Mouse (Mus musculus) spleen, adult 12 weeks (tissue): ENCODE results near the gene Olfr618.
"Not testable (repeated sequence)": the region's sequence is repeated elsewhere in the genome, so short reads cannot be mapped to it uniquely, and the experiment has no call there.

Source experiments
- DNase-seq: peaks from one replicate; pipeline ENCODE4 v3.0.0; 2022; ENCODE audit warnings: low spot score

Gene Olfr618

GRCm38 (mm10) chr7:103589803-103590202 is at the start of gene Olfr618:
TSS of gene Olfr618 (plus strand) at chr7:103590103.
- no peak for DNase-seq

- not testable (repeated sequence) for DNase-seq
Observed at GRCm38 (mm10) chr7:103542617-103543016, 47.3 kb upstream of the Olfr618 start, which contains the start of gene Olfr612. TSS of gene Olfr612 (minus strand) at chr7:103542717.

- DNase-seq, result no peak
Observed at GRCm38 (mm10) chr7:103547774-103548173, 42.1 kb upstream of the Olfr618 start, which contains the start of gene Olfr613. TSS of gene Olfr613 (plus strand) at chr7:103548074.

- no peak for DNase-seq
Observed at GRCm38 (mm10) chr7:103555779-103556178, 34.1 kb upstream of the Olfr618 start, which contains the start of gene Olfr615. TSS of gene Olfr615 (plus strand) at chr7:103556079.

- no peak for DNase-seq
Observed at GRCm38 (mm10) chr7:103569043-103569442, 20.9 kb upstream of the Olfr618 start, which contains the start of gene Olfr616. TSS of gene Olfr616 (minus strand) at chr7:103569143.

- DNase-seq, result no peak
Observed at GRCm38 (mm10) chr7:103572761-103573160, 17.1 kb upstream of the Olfr618 start, which contains the start of gene Olfr617. TSS of gene Olfr617 (plus strand) at chr7:103573061.

- no peak for DNase-seq
Observed at GRCm38 (mm10) chr7:103600275-103600674, 10.4 kb downstream of the Olfr618 start, which contains the start of gene Olfr619. TSS of gene Olfr619 (plus strand) at chr7:103600575.

GRCm38 (mm10) chr7:103607425-103607824 is 17.5 kb downstream of the Olfr618 start:
- DNase-seq, result no peak

GRCm38 (mm10) chr7:103612434-103612833 is 22.5 kb downstream of the Olfr618 start, which contains the start of gene Olfr620:
TSS of gene Olfr620 (minus strand) at chr7:103612534.
- no peak for DNase-seq

GRCm38 (mm10) chr7:103636795-103637194 is 46.9 kb downstream of the Olfr618 start:
- DNase-seq, result no peak

- no peak for DNase-seq
Observed at GRCm38 (mm10) chr7:103642602-103643001, 52.7 kb downstream of the Olfr618 start, which contains the start of gene Olfr622. TSS of gene Olfr622 (minus strand) at chr7:103642702.

- DNase-seq, result no peak
Observed at GRCm38 (mm10) chr7:103644070-103644469, 54.2 kb downstream of the Olfr618 start.
